Mouse (Mus musculus) E14TG2a.4 (cell line): ENCODE results near the gene Wdr63.
"Not testable (repeated sequence)": the region's sequence is repeated elsewhere in the genome, so short reads cannot be mapped to it uniquely, and the experiment has no call there.

Source experiments
- H3K27me3 ChIP-seq: 2 replicates; pipeline ENCODE4 v1.6.1; 2014; ENCODE audit warnings: low read length, control low read depth; ENCODE audit not compliant: insufficient read depth
- H3K36me3 ChIP-seq: 2 replicates; pipeline ENCODE4 v1.6.1; 2014; ENCODE audit warnings: low read length, control low read depth; ENCODE audit not compliant: insufficient read depth
- H3K4me1 ChIP-seq: replicated peaks from 2 replicates; pipeline ENCODE4 v1.6.1; 2014; ENCODE audit warnings: low read depth, low read length, control low read depth
- H3K4me3 ChIP-seq: replicated peaks from 2 replicates; pipeline ENCODE4 v1.5.1; 2014; ENCODE audit warnings: mild to moderate bottlenecking, low read length
- H3K9me3 ChIP-seq: 2 replicates; pipeline ENCODE4 v1.6.1; 2014; ENCODE audit warnings: low read length, control low read depth
- CTCF ChIP-seq: conservative IDR thresholded peaks from 2 replicates; pipeline ENCODE4 v1.5.1; 2014; ENCODE audit warnings: low read length
- NANOG ChIP-seq: IDR thresholded peaks from 2 replicates; pipeline ENCODE4 v1.6.1; 2014; ENCODE audit warnings: borderline replicate concordance, low read length, mixed read lengths
- POU5F1 ChIP-seq: IDR thresholded peaks from 2 replicates; pipeline ENCODE4 v1.6.1; 2014; ENCODE audit warnings: low read length, borderline replicate concordance

The Wdr63 gene

GRCm38 (mm10) chr3:146007872-146008271 is 100.1 kb downstream of the Wdr63 start:
- no peak overlapping the region for H3K4me3 ChIP-seq
- H3K9me3 ChIP-seq, result no peaks in the 10 kb centered on the region
- no peaks in the 10 kb centered on the region for H3K27me3 ChIP-seq
- TF ChIP-seq POU5F1, result no peak
- no peak for TF ChIP-seq CTCF
- TF ChIP-seq NANOG, result no peak
- H3K36me3 ChIP-seq, result peaks cover 17% of the 10 kb centered on the region
- peaks cover 42% of the 10 kb centered on the region for H3K4me1 ChIP-seq

DNA sequence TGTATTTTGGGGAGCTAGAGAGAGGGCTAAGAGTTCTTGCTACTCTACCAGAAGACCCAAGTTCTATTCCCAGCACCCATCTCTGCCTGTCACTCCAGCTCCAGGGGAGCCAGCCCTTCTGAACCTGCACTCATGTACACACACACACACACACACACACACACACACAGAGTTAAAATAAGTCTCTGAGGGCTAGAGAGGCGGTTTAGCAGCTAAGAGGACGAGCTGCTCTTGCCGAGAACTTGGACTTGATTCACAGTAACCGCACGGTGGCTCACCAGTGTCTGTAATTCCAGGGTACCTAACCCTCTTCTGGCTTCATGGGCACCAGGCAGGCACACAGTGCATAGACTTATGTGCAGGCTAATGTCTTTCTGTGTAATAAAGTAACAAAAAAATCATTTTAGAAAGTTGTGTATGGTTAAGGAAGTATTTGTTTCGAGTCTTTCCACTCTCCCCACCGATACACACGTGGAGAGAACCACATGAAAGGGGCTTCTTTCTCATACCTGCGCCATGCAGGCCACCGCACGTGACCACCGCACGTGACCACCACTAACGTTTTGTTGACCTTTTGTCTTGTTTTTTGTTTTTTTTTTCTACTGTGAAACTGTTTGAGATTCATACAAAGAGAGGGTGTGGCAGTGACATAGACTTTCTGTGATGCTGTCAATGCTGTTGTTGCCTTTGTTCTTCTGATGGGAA is 103.4 kb downstream of the Wdr63 start:
- Histone ChIP-seq H3K36me3 (peaks cover 37% of the 10 kb centered on the region), H3K27me3 (no peaks in the 10 kb centered on the region), H3K4me3 (no peak overlapping the region), H3K4me1 (peaks cover 20% of the 10 kb centered on the region), H3K9me3 (no peaks in the 10 kb centered on the region)
- TF ChIP-seq POU5F1 (no peak), NANOG (no peak), CTCF (no peak)

GRCm38 (mm10) chr3:145996539-145996938 is 111.4 kb downstream of the Wdr63 start:
- not testable (repeated sequence) for H3K4me3 ChIP-seq, H3K4me1 ChIP-seq, H3K27me3 ChIP-seq, H3K9me3 ChIP-seq
- peaks cover 12% of the 10 kb centered on the region for H3K36me3 ChIP-seq

- H3K27me3 ChIP-seq, result 0 out of 2 replicates have a peak, but pooled peaks cover 3% of the 10 kb centered on the region
- no peaks in the 10 kb centered on the region for H3K9me3 ChIP-seq
- peaks cover 5% of the 10 kb centered on the region; the same call in 1 of the 2 replicates for H3K36me3 ChIP-seq
- peaks cover 3% of the 10 kb centered on the region for H3K4me1 ChIP-seq
- TF ChIP-seq CTCF (no peak), POU5F1 (no peak)
- H3K4me3 ChIP-seq, result no peak overlapping the region
Measured at GRCm38 (mm10) chr3:145995489-145995888, 112.4 kb downstream of the Wdr63 start.

GRCm38 (mm10) chr3:145993481-145994201 is 114.3 kb downstream of the Wdr63 start:
- Histone ChIP-seq H3K4me1 (peaks cover 16% of the 10 kb centered on the region), H3K36me3 (no peaks in the 10 kb centered on the region), H3K27me3 (peaks cover 16% of the 10 kb centered on the region), H3K9me3 (no peaks in the 10 kb centered on the region), H3K4me3 (no peak overlapping the region)
- TF ChIP-seq NANOG (no peak), POU5F1 (no peak), CTCF (no peak)

DNA sequence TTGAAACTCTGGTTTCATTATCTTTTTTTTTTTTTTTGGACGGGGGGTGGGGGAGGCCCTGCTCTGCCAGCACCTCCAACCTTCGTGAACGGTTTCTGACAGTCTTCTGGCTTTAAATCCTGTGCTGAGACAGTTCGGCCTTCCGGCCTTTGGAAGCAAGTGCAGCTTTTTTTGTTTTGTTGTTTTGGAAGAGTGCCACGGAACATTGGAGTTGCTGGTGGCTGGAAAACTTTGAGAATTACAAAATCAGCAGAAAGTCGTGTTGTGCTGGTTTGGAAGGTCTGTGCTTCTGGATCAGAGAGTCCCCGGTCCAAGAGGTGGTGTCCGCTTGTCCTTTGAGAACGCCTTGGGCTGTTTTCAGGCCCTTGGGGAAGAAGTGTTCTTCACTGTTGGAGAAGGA is 115.1 kb downstream of the Wdr63 start:
- TF ChIP-seq POU5F1 (no peak), NANOG (no peak), CTCF (no peak)
- Histone ChIP-seq H3K36me3 (no peaks in the 10 kb centered on the region), H3K27me3 (peaks cover 19% of the 10 kb centered on the region), H3K4me1 (peaks cover 16% of the 10 kb centered on the region), H3K4me3 (no peak overlapping the region), H3K9me3 (no peaks in the 10 kb centered on the region)

- no peaks in the 10 kb centered on the region for H3K36me3 ChIP-seq
- TF ChIP-seq NANOG, result no peak
- no peak for TF ChIP-seq POU5F1
- TF ChIP-seq CTCF, result no peak
- no peak overlapping the region for H3K4me3 ChIP-seq
- H3K27me3 ChIP-seq, result peaks cover 19% of the 10 kb centered on the region
- H3K4me1 ChIP-seq, result peaks cover 18% of the 10 kb centered on the region
- H3K9me3 ChIP-seq, result no peaks in the 10 kb centered on the region
Measured at GRCm38 (mm10) chr3:145991976-145992730, 115.8 kb downstream of the Wdr63 start.

- Histone ChIP-seq H3K27me3 (peaks cover 27% of the 10 kb centered on the region), H3K9me3 (no peaks in the 10 kb centered on the region), H3K4me3 (no peak overlapping the region), H3K36me3 (no peaks in the 10 kb centered on the region), H3K4me1 (peaks cover 28% of the 10 kb centered on the region)
- TF ChIP-seq CTCF (no peak), NANOG (no peak)
Measured at GRCm38 (mm10) chr3:145991130-145991529, 116.8 kb downstream of the Wdr63 start.
